Mouse (Mus musculus) gastrocnemius, postnatal 10 days (tissue): ENCODE data around the gene Slc19a3. TPM values are rescaled to one million over a fixed set of nuclear protein-coding genes. Genes with fewer than 3 reads are reported as not detected.

Source experiments
- DNase-seq: peaks from one replicate; pipeline ENCODE4 v3.0.0; 2021; ENCODE audit warnings: mixed read lengths
- long read RNA-seq, 2 experiments: library from polyadenylated mRNA; stranded (forward); transcript quantifications; one replicate each; pipeline ENCODE4 v2.0.0; 2021
- total RNA-seq, 2 experiments: library from RNA; stranded (reverse); gene quantifications; 2 replicates each; pipeline ENCODE4 v1.2.3; 2021

The Slc19a3 gene
- total RNA-seq, result under 1 TPM in 1 of 2 experiments, not detected in 1; 0.16 TPM
- long read RNA-seq, experiment 1, result 0 reads
- long read RNA-seq, experiment 2, result 0 reads

DNA sequence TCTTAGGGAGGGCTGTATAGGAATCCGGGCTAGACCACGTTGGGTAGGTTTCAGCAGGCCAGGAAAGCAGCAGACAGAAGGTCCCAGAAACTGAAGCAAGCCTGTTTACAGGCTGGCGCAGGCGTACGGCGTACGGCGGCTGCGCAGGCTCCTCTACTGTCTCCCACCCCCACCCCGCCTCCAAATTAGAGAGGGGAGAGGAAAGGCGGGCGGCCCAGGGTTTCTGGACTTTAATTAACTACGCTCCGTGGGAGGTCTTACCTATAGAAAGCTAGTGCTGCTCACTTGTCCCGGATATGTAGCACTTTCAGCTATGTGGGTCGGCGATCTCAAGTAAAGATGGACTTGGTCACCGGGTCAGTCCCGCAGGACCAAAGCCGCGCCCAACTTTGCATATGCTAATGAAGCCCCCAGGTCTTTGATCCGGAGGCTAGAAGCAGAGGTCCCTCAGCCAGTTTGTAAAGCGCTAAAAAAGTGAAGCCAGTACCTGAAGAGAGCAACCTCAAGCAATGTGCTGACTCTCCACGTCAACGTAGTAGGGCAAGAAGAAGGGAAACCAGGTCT is at the start of gene Slc19a3:
Gene Slc19a3, minus strand, starts transcription at position 340 of the 564 bp plus-strand sequence.
- DNase-seq, result no peak

DNA sequence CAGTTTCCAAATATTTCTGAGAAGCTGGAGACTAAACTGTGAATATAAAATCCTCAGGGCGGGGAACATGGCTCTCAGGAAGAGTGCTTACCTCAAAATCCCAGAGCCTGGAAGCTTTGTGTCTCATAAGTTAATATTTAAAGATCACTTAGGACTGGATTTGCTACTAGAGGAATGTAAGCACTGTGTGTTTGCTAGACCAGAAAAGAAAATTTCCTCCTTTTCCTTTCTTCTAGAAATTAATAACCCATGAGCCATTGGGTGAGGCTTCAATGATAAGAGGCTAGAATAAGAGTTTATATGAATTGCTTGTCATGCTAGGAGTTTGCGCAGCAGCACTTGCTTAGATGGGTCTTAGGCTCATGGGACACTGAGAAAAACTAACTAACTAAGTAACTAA is 46.5 kb upstream of the Slc19a3 start:
- DNase-seq, result no peak

DNA sequence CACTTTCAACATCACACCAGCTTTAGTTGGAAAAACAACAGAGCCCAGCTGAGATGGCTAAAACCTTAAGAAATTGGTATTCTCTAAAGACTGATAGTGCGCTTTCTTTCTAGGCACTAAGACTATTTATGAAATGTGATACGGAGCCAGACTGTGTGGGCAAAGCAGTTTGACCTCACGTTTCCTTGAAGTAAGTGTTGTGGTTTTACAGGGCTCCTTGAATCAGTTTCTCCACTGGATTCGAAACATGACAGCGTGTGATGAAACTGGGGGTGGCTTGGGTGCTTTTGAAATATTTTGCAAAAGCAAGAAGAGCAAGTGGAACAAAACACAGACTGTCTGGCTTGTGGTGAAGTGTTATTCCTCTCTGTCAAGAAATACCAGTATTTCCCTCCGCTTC is 38.8 kb upstream of the Slc19a3 start:
- no peak for DNase-seq

GRCm38 (mm10) chr1:83076190-83076917 is 38.1 kb upstream of the Slc19a3 start:
- DNase-seq, result peak; percentile 6

DNA sequence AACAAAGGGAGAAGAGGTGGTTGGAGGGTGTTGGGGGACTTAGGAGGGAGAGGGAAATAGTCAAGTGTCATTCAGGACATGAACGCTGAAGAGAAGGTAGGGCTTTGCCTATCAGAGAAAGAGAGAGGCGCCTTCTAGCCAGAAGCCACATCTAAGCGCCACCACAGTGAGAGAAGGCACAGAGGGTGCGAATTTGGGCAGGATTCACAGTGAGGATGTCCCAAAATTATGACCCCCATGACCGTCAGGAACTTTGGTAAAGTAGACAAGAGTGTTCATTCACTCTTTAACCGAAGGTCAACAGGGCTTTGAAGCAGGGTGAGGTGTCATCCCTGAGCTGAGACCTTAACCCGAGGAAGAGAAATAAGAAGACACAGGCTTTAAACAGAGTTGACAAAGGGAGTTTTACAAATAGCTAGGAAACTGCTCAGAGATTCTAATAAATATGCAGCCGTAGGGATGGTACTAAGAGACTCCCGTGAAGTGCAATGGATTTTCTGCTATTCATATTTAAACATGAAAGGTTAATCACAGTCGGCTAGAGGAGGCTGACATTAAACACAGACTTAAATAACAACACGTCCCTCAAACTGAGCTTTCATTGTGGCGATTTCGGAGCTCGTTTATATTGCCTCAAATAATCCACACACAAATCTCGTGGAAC is 37.4 kb upstream of the Slc19a3 start:
- no peak for DNase-seq

DNA sequence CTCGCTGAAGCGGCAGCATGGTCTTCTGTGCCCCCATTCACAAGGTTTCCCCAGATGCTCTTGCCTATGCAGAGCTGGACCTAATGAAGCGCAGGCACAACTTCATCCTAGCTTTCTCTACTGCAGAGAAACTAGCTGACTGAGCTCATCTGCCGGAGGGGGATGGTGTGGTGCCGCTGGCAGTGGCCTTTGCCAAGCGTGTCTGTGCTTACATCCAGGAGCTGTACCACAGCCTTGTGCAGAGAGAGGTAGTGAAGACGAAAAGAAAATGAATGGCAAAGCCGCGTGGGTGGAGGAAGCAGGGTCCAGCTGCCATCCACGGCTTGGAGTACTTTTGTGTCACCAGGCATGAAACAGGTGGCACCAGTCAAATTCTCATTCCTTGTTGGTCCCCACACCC is 29.0 kb upstream of the Slc19a3 start:
- no peak for DNase-seq

DNA sequence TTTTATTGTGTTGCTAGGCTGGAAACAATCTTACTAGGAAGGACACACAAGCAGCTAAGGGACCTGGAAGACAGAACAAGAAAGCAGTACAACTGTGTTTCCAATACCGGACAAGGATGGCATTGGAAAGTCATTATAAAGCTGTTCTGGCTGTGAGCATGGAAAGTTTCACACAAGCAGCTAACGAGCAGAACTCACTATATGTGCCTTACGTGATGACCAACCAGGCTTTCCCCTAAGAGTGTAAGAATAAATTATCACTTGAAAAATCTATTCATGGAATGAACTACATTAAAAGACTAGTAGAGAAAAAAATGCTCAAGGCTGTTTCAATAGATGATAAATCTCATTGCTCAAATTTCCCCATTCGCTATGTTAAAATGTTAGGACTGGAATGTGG is 28.3 kb upstream of the Slc19a3 start:
- no peak for DNase-seq

GRCm38 (mm10) chr1:83064851-83065250 is 26.6 kb upstream of the Slc19a3 start:
- DNase-seq, result no peak

DNA sequence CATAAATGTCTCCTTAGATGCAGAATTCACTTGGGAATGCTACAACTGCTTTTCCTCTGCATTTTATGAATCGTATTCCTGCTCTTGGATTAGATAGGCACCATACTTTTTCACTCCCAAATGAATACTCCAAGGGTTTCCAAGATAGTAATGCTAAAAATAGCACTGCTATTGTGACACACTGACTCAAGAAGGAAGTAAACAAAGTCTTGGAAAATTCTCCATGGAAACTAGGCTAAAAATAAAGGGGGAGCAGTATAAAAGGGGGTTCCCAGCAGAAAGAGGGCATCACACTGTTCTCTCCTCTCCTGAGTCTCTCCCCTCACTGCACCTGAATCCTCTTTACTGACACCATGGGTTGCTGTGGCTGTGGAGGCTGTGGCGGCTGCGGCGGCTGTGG is 22.4 kb upstream of the Slc19a3 start, which contains the start of gene Krtap28-13:
Gene Krtap28-13, plus strand, starts transcription at position 288 of the 400 bp plus-strand sequence.
- DNase-seq, result no peak

DNA sequence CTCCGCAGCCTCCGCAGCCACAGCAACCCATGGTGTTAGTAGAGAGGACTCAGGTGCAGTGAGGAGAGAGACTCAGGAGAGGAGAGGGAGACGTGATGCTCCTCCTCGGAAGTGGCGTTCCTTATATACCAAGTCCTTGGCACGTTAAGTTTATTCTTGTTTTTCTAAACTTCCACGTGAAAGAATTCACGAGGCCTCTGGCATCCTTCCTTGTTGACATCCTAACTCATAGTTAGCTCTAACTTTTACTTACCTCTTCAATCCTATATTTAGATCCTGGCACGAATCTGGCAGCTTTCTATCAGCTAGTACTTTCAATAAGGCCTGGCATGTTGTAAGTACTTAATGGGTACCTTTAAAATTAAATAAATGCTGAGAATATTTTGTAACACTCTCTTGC is 21.0 kb upstream of the Slc19a3 start, which contains the start of gene A030005K14Rik:
Gene A030005K14Rik, minus strand, starts transcription at position 101 of the 400 bp plus-strand sequence.
- DNase-seq, result no peak

DNA sequence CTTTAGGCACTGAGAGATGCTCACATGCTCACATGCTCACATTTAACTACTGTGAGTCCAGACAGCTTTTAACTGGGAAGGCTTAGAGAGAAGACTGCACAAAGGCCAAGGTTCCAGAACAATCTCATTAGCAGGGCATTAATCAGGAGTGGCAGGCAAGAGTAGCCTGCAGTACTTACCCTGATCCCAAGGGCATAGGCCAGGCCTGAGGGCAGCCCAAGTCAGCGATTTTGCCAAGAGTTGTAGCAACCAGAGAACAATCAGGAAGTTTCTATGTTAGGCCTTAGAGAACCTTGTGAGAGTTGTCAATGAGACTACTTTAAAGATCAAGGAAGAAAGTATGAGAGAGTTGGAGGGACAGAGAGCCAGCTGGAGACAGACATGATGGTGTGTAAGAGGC is 20.2 kb upstream of the Slc19a3 start:
- DNase-seq, result no peak

- DNase-seq, result no peak
These were observed 6.7 kb upstream of the Slc19a3 start, which contains the start of gene Gm47969 for GRCm38 (mm10) chr1:83044882-83045427. TSS of gene Gm47969 (plus strand) at chr1:83044932.

DNA sequence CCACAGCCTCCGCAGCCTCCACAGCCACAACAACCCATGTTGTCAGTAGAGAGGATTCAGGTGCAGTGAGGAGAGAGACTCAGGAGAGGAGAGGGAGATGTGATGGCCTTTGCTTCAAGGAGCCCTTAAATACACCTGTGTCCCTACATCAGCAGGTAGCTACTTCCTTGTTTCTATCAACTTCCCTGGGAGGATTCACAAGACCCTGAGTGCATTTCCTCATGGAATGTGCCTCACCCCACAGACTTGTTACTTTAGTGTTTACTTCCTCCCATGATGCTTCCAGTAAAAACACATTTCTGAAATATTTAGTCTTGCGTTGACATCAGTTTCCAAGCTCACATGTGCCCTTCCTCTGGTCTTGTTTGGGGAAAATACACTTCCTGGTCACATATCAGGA is 4.1 kb upstream of the Slc19a3 start, which contains the start of gene Krtap28-10:
Gene Krtap28-10, minus strand, starts transcription at position 101 of the 400 bp plus-strand sequence.
- DNase-seq, result no peak

- DNase-seq, result no peak
These were observed 832 bp upstream of the Slc19a3 start for GRCm38 (mm10) chr1:83039080-83039479.

DNA sequence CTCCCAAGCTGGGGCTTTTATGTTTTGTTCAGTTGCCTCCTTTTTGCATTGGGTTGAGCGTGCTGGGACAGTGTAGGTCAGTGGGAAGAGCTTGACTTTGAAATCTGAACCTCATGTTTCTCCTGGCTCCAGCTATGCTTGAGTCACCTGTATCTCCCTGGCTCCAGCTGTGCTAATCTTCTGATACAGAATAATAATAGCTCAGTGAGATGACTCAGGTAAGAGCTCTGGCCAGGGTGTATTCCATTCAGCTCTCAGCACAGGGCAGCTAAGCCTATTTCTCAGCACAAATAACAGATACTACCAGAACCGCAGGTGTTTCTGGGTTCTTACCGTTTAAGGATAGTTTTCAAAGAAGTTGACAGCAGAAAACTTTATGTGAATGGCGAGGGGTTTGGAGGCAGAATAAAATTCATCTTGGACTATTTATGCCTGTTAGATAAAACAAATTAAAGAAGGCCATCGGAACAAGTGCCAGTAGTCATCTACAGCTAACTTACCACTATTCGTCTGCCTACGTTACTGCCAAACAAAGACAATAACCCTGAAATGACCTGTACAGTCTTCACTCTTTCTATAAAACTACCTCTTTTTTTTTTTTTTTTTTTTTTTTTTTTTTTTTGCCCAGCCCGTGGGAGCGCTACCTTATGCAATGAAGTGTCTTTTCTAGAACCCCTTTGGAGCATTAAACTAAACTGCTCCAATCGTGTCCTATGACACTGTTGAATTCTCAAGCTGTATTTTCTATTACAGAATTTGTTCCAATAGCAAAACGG is 1.2 kb downstream of the Slc19a3 start:
- no peak for DNase-seq

- no peak for DNase-seq
These were observed 3.7 kb downstream of the Slc19a3 start for GRCm38 (mm10) chr1:83034509-83034908.

GRCm38 (mm10) chr1:83032508-83032907 is 5.7 kb downstream of the Slc19a3 start:
- no peak for DNase-seq

DNA sequence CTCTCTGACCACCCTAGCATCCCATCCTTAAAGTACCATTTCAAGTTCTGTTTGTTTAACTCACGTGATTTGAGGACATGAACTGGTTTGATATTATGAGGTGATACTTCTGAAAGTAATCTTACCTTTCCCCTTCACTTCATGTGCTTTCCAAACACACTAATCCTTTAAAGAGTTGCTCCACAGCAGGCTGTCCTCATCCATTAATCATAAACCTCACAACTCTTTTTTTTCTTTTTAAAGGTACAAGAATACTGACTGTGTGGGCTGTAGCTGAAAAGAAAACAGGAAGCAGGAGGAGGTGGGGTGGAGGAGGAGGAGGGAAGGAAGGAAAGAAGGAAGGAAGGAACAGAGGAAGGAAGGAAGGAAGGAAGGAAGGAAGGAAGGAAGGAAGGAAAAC is 6.3 kb downstream of the Slc19a3 start:
- no peak for DNase-seq

DNA sequence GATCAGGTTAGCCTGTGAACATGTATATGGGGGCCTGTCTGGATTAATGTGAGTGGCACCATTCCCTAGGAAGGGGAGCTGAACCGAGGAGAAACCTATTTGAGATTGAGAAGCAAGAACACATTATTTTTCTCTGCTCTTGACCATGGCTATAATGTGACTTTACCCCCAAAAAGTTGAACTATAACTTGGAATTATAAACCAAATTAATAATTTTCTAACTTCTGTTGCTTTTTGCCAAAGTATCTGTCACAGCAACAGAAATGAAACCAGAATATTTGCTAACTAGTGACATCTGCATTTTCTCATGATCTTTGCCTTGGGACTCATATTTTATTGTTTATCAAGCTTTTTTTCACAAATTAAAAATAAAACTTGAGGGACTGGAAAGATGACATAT is 21.7 kb downstream of the Slc19a3 start:
- DNase-seq, result no peak

DNA sequence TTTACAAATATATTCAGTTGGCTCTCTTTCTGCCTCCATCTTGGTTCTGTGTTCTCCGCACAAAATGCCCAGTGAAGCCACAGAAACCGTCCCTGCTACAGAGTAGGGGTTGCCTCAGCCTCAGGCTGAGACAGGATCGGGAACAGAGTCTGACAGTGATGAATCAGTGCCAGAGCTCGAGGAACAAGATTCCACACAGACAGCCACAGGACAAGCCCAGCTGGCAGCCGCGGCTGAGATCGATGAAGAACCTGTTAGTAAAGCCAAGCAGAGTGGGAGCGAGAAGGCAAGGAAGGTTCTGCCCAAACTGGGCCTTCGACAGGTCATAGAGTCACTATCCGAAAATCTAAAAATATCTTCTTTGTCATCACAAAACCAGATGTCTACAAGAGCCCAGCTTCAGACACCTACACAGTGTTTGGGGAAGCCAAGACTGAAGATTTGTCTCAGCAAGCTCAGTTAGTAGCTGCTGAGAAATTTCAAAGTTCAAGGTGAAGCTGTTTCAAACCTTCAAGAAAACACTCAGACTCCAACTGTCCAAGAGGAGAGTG is 22.8 kb downstream of the Slc19a3 start:
- no peak for DNase-seq

GRCm38 (mm10) chr1:83014477-83014876 is 23.8 kb downstream of the Slc19a3 start:
- no peak for DNase-seq

DNA sequence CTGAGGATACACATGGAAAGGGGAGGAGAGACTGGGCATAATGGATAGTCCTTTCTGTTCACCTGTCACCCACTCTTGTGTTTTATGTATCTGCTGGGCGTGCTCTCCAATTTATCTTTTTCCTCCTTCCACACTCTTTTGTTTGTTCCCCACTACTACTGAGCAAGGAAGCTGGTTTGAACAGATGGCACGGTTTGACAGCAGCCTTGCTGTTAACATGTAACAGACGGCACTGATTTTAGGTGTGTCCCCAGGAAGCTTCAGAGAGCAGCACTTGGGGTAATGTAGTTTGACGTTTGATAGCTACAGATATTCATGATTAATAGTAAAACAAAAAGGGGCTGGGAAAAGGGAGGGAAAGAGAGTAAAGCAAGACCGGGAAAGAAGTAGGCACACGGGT is 30.8 kb downstream of the Slc19a3 start:
- DNase-seq, result no peak
